Mouse (Mus musculus) ZHBTc4 (cell line): ENCODE measurements at regions not wholly inside any gene's neighbourhood (a gene's known extent, or its start where the extent isn't known, plus 50 kb on each side); places are given as distances from the start of the nearest gene placed in this dataset.

ENCODE experiments used
- DNase-seq: peaks from one replicate; pipeline ENCODE4 v3.0.0-alpha.2; 2011; ENCODE audit warnings: low read depth, low spot score

GRCm38 (mm10) chr8:24287861-24288260 lies 437.8 kb downstream of the Adam3 start:
- DNase-seq = no peak

- DNase-seq = no peak
These were observed 440.7 kb downstream of the Adam3 start for GRCm38 (mm10) chr8:24284966-24285365.

GRCm38 (mm10) chr8:24283901-24284405 lies 441.7 kb downstream of the Adam3 start:
- DNase-seq = peak; percentile 73

- DNase-seq = no peak
These were observed 445.4 kb downstream of the Adam3 start for GRCm38 (mm10) chr8:24280296-24280695.

- peak; percentile 39 for DNase-seq
These were observed 447.3 kb downstream of the Adam3 start for GRCm38 (mm10) chr8:24278391-24278790.

- no peak for DNase-seq
These were observed 464.3 kb downstream of the Adam3 start for GRCm38 (mm10) chr8:24261359-24261758.

- DNase-seq = no peak
These were observed 467.0 kb downstream of the Adam3 start for GRCm38 (mm10) chr8:24258622-24259021.

GRCm38 (mm10) chr8:24242211-24242610 lies 483.4 kb downstream of the Adam3 start:
- DNase-seq = no peak

- peak; percentile 53 for DNase-seq
These were observed 485.3 kb downstream of the Adam3 start for GRCm38 (mm10) chr8:24240211-24240983.

- no peak for DNase-seq
These were observed 490.7 kb downstream of the Adam3 start for GRCm38 (mm10) chr8:24234981-24235380.

GRCm38 (mm10) chr8:24228148-24228547 lies 497.5 kb downstream of the Adam3 start:
- no peak for DNase-seq

GRCm38 (mm10) chr8:24227331-24228072 lies 498.1 kb downstream of the Adam3 start:
- no peak for DNase-seq

- no peak for DNase-seq
These were observed 505.4 kb downstream of the Adam3 start for GRCm38 (mm10) chr8:24220222-24220621.

GRCm38 (mm10) chr8:24216655-24217054 lies 509.0 kb downstream of the Adam3 start:
- DNase-seq = no peak

- DNase-seq = no peak
These were observed 510.0 kb downstream of the Adam3 start for GRCm38 (mm10) chr8:24215510-24216138.

- DNase-seq = no peak
These were observed 511.3 kb downstream of the Adam3 start for GRCm38 (mm10) chr8:24214315-24214714.

GRCm38 (mm10) chr8:24212216-24213200 lies 513.1 kb downstream of the Adam3 start:
- no peak for DNase-seq

- no peak for DNase-seq
These were observed 514.6 kb downstream of the Adam3 start for GRCm38 (mm10) chr8:24211091-24211490.
